Mouse (Mus musculus): ENCODE measurements around the gene Pnmal1. TPM values are rescaled to one million over a fixed set of nuclear protein-coding genes. Genes with fewer than 3 reads are reported as not detected.
"Not testable (repeated sequence)": the region's sequence is repeated elsewhere in the genome, so short reads cannot be mapped to it uniquely, and the experiment has no call there.

Gene Pnmal1
- polyA plus RNA-seq, 1 experiment, result 27.4 TPM

DNA sequence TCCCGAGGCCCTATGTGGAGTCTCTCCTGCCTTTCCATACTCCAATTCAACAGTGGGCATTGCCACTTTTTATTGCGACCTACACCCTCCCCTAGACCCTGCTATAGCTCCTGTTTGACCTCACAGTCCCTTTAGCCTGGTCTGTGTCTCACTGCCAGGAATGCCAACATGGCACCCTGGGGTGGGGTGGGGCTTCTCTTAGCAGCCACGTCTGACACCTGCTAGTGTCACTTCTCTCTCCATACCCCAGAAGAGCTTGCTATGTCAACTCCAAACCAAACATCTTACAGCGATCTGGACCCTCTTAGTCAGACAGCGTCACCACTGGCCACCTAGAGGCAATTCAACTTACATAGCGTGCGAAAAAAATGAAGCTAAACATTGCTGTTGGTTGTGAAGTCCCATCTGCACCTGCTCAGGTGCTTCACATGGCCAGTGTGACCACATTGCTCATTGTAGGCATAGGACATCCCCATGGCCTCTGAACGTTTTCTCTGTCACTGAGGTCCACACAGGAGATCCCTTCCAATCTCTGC is 10.5 kb upstream of the Pnmal1 start:
- Histone ChIP-seq H3K4me3 (replicated peaks; ENCODE audit: insufficient read depth, low read depth, low read length) (no peak overlapping the region), H3K27ac (ENCODE audit: insufficient read depth, low read length) (peak overlapping the region; percentile 17; the same call in 1 of the 2 replicates), H3K4me1 (ENCODE audit: control insufficient read depth, insufficient read depth, low read length) (peaks cover 23% of the 10 kb centered on the region; the same call in 1 of the 2 replicates), H3K27me3 (ENCODE audit: control insufficient read depth, insufficient read depth, low read length) (no peaks in the 10 kb centered on the region)
- TF ChIP-seq CTCF (IDR thresholded peaks at IDR 0.05; ENCODE audit: borderline replicate concordance, insufficient read depth, low read depth, low read length), result no peak
- DNase-seq, result peak in 1 of 2 experiments; percentile 45
- 56% methylated on average over 8 of the region's 8 CpGs for WGBS

GRCm38 (mm10) chr7:16949908-16950841 is 9.3 kb upstream of the Pnmal1 start:
- WGBS, result 6% methylated on average over 29 of the region's 29 CpGs

GRCm38 (mm10) chr7:16950861-16951635 is 8.4 kb upstream of the Pnmal1 start:
- H3K27me3 ChIP-seq (ENCODE audit: control insufficient read depth, insufficient read depth, low read length), result no peaks in the 10 kb centered on the region
- WGBS, result 24% methylated on average over 18 of the region's 18 CpGs
- TF ChIP-seq CTCF (IDR thresholded peaks at IDR 0.05; ENCODE audit: borderline replicate concordance, insufficient read depth, low read depth, low read length), result peak; percentile 77
- TF ChIP-seq POLR2A (IDR thresholded peaks at IDR 0.05; ENCODE audit: borderline replicate concordance, insufficient read depth, low read length), result no peak
- DNase-seq, result peak; percentile 80 to 86
- peaks cover 19% of the 10 kb centered on the region; the same call in 1 of the 2 replicates for H3K4me1 ChIP-seq (ENCODE audit: control insufficient read depth, insufficient read depth, low read length)
- H3K4me3 ChIP-seq (replicated peaks; ENCODE audit: insufficient read depth, low read depth, low read length), result no peak overlapping the region
- peak overlapping the region; percentile 53; the same call in 1 of the 2 replicates for H3K27ac ChIP-seq (ENCODE audit: insufficient read depth, low read length)

More at GRCm38 (mm10) chr7:16949908-16950841, 9.3 kb upstream of the Pnmal1 start:
- Histone ChIP-seq H3K27me3 (ENCODE audit: control insufficient read depth, insufficient read depth, low read length) (no peaks in the 10 kb centered on the region), H3K4me3 (replicated peaks; ENCODE audit: insufficient read depth, low read depth, low read length) (peak overlapping the region; percentile 49), H3K27ac (ENCODE audit: insufficient read depth, low read length) (peak overlapping the region; percentile 53), H3K4me1 (ENCODE audit: control insufficient read depth, insufficient read depth, low read length) (peaks cover 19% of the 10 kb centered on the region; the same call in 1 of the 2 replicates)
- DNase-seq, result peak; percentile 88 to 93
- TF ChIP-seq POLR2A (IDR thresholded peaks at IDR 0.05; ENCODE audit: borderline replicate concordance, insufficient read depth, low read length) (peak; percentile 32; the same call in 1 of the 2 replicates), CTCF (IDR thresholded peaks at IDR 0.05; ENCODE audit: borderline replicate concordance, insufficient read depth, low read depth, low read length) (peak; percentile 94)

DNA sequence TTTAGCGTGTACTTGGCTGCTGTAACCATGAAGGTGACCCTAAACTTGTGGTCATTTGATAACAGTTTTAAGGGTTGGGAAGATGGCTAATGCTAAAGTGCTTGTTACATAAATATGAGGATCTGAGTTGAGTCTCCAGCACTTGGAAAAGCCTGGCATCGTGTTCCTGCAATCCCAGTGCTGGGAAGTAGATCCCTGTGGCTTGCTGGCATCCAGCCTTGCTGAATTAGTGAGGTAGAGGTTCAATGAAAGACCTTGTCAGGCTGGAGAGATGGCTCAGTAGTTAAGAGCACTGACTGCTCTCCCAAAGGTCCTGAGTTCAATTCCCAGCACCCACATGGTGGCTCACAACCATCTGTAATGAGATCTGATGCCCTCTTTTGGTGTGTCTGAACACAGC is 5.7 kb upstream of the Pnmal1 start:
- H3K4me3 ChIP-seq (replicated peaks; ENCODE audit: insufficient read depth, low read depth, low read length); H3K27ac ChIP-seq (ENCODE audit: insufficient read depth, low read length); H3K27me3 ChIP-seq (ENCODE audit: control insufficient read depth, insufficient read depth, low read length); DNase-seq: not testable (repeated sequence)
- WGBS, result 40% methylated on average over 2 of the region's 2 CpGs
- peaks cover 15% of the 10 kb centered on the region; the same call in 1 of the 2 replicates for H3K4me1 ChIP-seq (ENCODE audit: control insufficient read depth, insufficient read depth, low read length)

DNA sequence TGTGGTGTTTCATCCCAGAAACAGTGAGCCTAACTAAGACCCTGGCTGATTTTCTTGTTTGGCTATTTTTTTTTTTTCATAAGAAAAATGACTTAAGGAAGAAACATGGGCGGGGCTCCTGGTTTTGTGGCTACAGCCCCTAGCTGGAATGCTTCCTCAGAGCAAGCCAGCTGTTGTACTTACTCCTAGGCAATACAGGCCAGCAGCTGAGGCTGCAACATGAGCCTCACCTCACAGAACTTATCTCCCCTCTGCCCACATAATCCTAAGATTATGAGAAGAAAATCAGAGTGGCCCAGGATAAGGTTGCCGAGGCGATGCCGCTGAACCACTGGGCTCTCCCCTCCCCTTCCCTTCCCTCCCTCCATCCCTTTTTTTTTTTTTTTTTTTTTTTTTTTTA is 3.8 kb upstream of the Pnmal1 start:
- WGBS, result 96% methylated on average over 4 of the region's 4 CpGs
- TF ChIP-seq CTCF (IDR thresholded peaks at IDR 0.05; ENCODE audit: borderline replicate concordance, insufficient read depth, low read depth, low read length) (no peak), POLR2A (IDR thresholded peaks at IDR 0.05; ENCODE audit: borderline replicate concordance, insufficient read depth, low read length) (no peak)
- H3K4me3 ChIP-seq (replicated peaks; ENCODE audit: insufficient read depth, low read depth, low read length), result no peak overlapping the region
- H3K27ac ChIP-seq (ENCODE audit: insufficient read depth, low read length), result no peak overlapping the region
- no peaks in the 10 kb centered on the region for H3K27me3 ChIP-seq (ENCODE audit: control insufficient read depth, insufficient read depth, low read length)
- no peak for DNase-seq
- peaks cover 7% of the 10 kb centered on the region; the same call in 1 of the 2 replicates for H3K4me1 ChIP-seq (ENCODE audit: control insufficient read depth, insufficient read depth, low read length)

GRCm38 (mm10) chr7:16956410-16957265 is 2.8 kb upstream of the Pnmal1 start:
- no peak for TF ChIP-seq CTCF (IDR thresholded peaks at IDR 0.05; ENCODE audit: borderline replicate concordance, insufficient read depth, low read depth, low read length)
- TF ChIP-seq POLR2A (IDR thresholded peaks at IDR 0.05; ENCODE audit: borderline replicate concordance, insufficient read depth, low read length), result no peak
- no peaks in the 10 kb centered on the region for H3K27me3 ChIP-seq (ENCODE audit: control insufficient read depth, insufficient read depth, low read length)
- no peak overlapping the region for H3K27ac ChIP-seq (ENCODE audit: insufficient read depth, low read length)
- no peak overlapping the region for H3K4me3 ChIP-seq (replicated peaks; ENCODE audit: insufficient read depth, low read depth, low read length)
- peaks cover 14% of the 10 kb centered on the region; the same call in 1 of the 2 replicates for H3K4me1 ChIP-seq (ENCODE audit: control insufficient read depth, insufficient read depth, low read length)
- no peak for DNase-seq
- 41% methylated on average over 15 of the region's 15 CpGs for WGBS

DNA sequence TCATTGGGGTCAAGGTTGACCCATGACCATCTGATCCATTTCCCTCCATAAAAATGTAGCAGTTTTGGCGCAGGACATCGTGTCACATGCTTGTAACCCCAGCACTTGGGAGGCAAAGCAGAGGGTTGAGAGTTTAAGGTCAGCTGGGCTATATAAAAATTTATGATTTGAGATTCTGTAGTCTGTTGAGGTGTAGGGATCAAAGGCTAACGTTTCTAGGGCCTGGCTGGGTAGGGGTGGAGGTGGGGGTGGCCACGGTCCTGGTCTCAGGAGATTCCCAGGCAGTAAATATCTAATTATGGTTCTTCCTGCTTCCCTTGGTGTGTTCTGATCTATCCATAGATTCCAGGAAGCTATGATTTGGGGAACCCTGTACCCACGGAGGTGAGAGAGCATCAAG is 2.2 kb downstream of the Pnmal1 start:
- Histone ChIP-seq H3K4me3 (replicated peaks; ENCODE audit: insufficient read depth, low read depth, low read length) (no peak overlapping the region), H3K4me1 (ENCODE audit: control insufficient read depth, insufficient read depth, low read length) (peaks cover 16% of the 10 kb centered on the region; the same call in 1 of the 2 replicates), H3K27ac (ENCODE audit: insufficient read depth, low read length) (no peak overlapping the region), H3K27me3 (ENCODE audit: control insufficient read depth, insufficient read depth, low read length) (no peaks in the 10 kb centered on the region)
- WGBS, result 83% methylated on average over 5 of the region's 5 CpGs
- TF ChIP-seq POLR2A (IDR thresholded peaks at IDR 0.05; ENCODE audit: borderline replicate concordance, insufficient read depth, low read length) (no peak), CTCF (IDR thresholded peaks at IDR 0.05; ENCODE audit: borderline replicate concordance, insufficient read depth, low read depth, low read length) (no peak)
- DNase-seq, result no peak

Measured in cerebellum, adult 2 months (tissue).